Mouse (Mus musculus) E14TG2a.4 (cell line): Measurements from ENCODE around the gene Fads1.

Experiments
- CTCF ChIP-seq: conservative IDR thresholded peaks from 2 replicates; pipeline ENCODE4 v1.5.1; 2014; ENCODE audit warnings: low read length
- POU5F1 ChIP-seq: IDR thresholded peaks from 2 replicates; pipeline ENCODE4 v1.6.1; 2014; ENCODE audit warnings: low read length, borderline replicate concordance

- TF ChIP-seq CTCF (no peak), POU5F1 (no peak)
Measured at GRCm38 (mm10) chr19:10171846-10172245, 10.8 kb upstream of the Fads1 start.
